Mouse (Mus musculus) stomach, postnatal 0 days (tissue): Measurements from ENCODE around the gene Pbx4. TPM values are rescaled to one million over a fixed set of nuclear protein-coding genes. Genes with fewer than 3 reads are reported as not detected.

Experiments used
- ATAC-seq: fragments of 200-750 bp; cut with Nextera tagmentation; 2 replicates; pipeline ENCODE4 v1.8.0; 2017; ENCODE audit not compliant: low FRiP score, low TSS enrichment
- DNase-seq: peaks from one replicate; pipeline ENCODE4 v3.0.0-alpha.2; 2016; ENCODE audit warnings: low spot score
- H3K27ac ChIP-seq: fragments of 300-500 bp; sonication (generic); replicated peaks from 2 replicates; pipeline ENCODE4 v1.5.1; 2014; ENCODE audit warnings: mild to moderate bottlenecking, control low read depth
- H3K27me3 ChIP-seq: fragments of 300-500 bp; sonication (generic); 2 replicates; pipeline ENCODE4 v1.6.1; 2014; ENCODE audit warnings: low read length; ENCODE audit not compliant: control insufficient read depth, insufficient read depth
- H3K36me3 ChIP-seq: fragments of 300-500 bp; sonication (generic); 2 replicates; pipeline ENCODE4 v1.6.1; 2014; ENCODE audit warnings: low read length, mixed read lengths; ENCODE audit not compliant: control insufficient read depth, insufficient read depth
- H3K4me1 ChIP-seq: fragments of 300-500 bp; sonication (generic); replicated peaks from 2 replicates; pipeline ENCODE4 v1.6.1; 2014; ENCODE audit warnings: antibody characterized with exemption; ENCODE audit not compliant: control insufficient read depth, insufficient read depth
- H3K4me2 ChIP-seq: fragments of 300-500 bp; sonication (generic); replicated peaks from 2 replicates; pipeline ENCODE4 v1.6.1; 2014; ENCODE audit warnings: low read depth, mild to moderate bottlenecking, control low read depth, moderate library complexity
- H3K4me3 ChIP-seq: fragments of 300-500 bp; sonication (generic); 2 replicates; pipeline ENCODE4 v1.5.1; 2014; ENCODE audit warnings: low read depth, low read length, control low read depth
- H3K9ac ChIP-seq: fragments of 300-500 bp; sonication (generic); 2 replicates; pipeline ENCODE4 v1.6.1; 2014; ENCODE audit warnings: mild to moderate bottlenecking, low read length, control low read depth, mixed read lengths
- H3K9me3 ChIP-seq: fragments of 300-500 bp; sonication (generic); 2 replicates; pipeline ENCODE4 v1.6.1; 2016; ENCODE audit warnings: low read length; ENCODE audit not compliant: control insufficient read depth
- CTCF ChIP-seq: IDR thresholded peaks from 2 replicates; pipeline ENCODE4 v1.5.1; 2016; ENCODE audit warnings: antibody characterized with exemption, low read depth, mild to moderate bottlenecking, moderate library complexity
- EP300 ChIP-seq: optimal IDR thresholded peaks from 2 replicates; pipeline ENCODE3; 2016; ENCODE audit warnings: antibody characterized with exemption
- WGBS: fragments of 180-500 bp; shearing (Covaris S2); extraction: QIAGEN DNeasy Blood & Tissue Kit; methylation state at CpG from one replicate; pipeline ENCODE4 v1.1.7; 2014; 5-methylcytosine and 5-hydroxymethylcytosine counted together
- polyA plus RNA-seq: library from polyadenylated mRNA; unstranded; fragments of >200 nt; fragmentation: Nextera tagmentation; extraction: Ambion mirVana; gene quantifications from 2 replicates; pipeline ENCODE4 v1.2.1, GENCODE M21; 2015

The Pbx4 gene
- polyA plus RNA-seq, 1 experiment from 2014 or later = 5.1 TPM

DNA sequence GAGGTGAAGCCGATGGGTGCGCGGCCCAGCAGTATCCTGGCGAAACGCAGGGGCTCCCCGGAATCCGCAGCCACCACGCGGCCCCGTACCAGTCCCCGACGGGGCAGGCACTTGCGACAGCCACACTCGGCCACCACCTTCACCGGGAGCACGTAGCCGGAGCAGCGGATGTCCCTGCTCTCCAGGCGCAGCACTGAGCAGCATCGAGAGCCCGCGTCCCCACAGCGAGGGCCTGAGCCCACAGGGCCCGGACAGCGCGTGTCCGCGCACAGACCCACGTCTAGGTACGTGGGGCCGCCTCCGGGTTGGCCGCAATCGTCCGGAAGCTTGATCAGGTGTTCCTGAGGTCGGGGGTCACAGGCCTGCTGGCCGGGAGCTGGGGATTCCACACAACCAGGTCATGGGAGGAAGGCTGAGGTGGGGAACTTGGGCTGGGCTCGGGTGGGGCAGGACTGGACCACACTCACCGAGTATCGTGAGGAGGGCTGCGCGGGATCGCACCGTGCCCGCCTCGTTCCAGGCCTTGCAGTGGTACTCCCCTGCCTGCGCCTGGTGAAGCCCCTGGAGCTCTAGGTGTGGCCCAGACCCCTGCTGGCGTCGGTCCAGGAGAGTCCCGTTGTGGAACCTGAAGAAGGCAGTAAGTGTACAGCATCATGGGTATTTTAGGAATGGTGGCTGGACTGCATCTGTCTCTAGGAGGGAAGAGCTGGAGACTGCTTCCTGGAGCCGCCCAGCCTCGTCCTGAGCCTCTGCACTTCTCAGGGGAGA is 50.7 kb downstream of the Pbx4 start:
- peaks cover 41% of the 10 kb centered on the region for H3K27me3 ChIP-seq
- H3K4me1 ChIP-seq = no peaks in the 10 kb centered on the region
- H3K36me3 ChIP-seq = no peaks in the 10 kb centered on the region
- H3K9ac ChIP-seq = no peak overlapping the region
- TF ChIP-seq EP300 = no peak
- no peak for ATAC-seq
- H3K4me2 ChIP-seq = no peak overlapping the region
- 17% methylated on average over 47 of the region's 52 CpGs for WGBS
- no peak for DNase-seq
- H3K27ac ChIP-seq = no peak overlapping the region
- peak overlapping the region; percentile 39; the same call in 1 of the 2 replicates for H3K4me3 ChIP-seq
- H3K9me3 ChIP-seq = no peaks in the 10 kb centered on the region

DNA sequence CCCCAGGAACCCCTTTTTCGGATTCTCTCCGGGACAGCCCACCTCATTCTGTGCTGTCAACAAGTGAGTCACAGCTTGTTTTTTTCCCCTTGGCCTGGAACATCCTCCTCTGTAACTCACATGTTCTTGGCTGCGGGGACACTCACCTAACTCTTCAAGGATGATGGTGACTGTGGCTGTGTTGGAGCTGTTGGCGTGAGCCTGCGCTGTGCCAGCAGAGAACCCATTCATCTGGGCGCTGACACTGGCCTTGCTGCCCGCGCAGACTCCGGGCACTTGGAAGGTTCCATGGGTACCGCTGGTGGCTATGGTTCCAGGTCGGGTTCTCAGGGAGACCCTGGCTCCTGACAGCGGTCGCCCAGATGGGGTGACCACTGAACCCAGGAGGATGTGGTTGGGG is 51.9 kb downstream of the Pbx4 start:
- ATAC-seq (no peak), DNase-seq (no peak)
- TF ChIP-seq EP300 = no peak
- TF ChIP-seq CTCF = no peak
- Histone ChIP-seq H3K27ac (no peak overlapping the region), H3K9me3 (no peaks in the 10 kb centered on the region), H3K4me1 (no peaks in the 10 kb centered on the region), H3K27me3 (peaks cover 41% of the 10 kb centered on the region), H3K9ac (no peak overlapping the region), H3K36me3 (no peaks in the 10 kb centered on the region), H3K4me2 (no peak overlapping the region), H3K4me3 (no peak overlapping the region)
- WGBS = 58% methylated on average over 13 of the region's 13 CpGs

- H3K4me1 ChIP-seq = no peaks in the 10 kb centered on the region
- TF ChIP-seq CTCF = no peak
- TF ChIP-seq EP300 = no peak
- H3K27me3 ChIP-seq = peaks cover 34% of the 10 kb centered on the region
- H3K4me2 ChIP-seq = peak within 1 kb of the TSS; percentile 52
- DNase-seq = no peak
- no peaks in the 10 kb centered on the region; the same call in 1 of the 2 replicates for H3K36me3 ChIP-seq
- no peak within 1 kb of the TSS for H3K27ac ChIP-seq
- peak; percentile 19; the same call in 1 of the 2 replicates for ATAC-seq
- no peaks in the 10 kb centered on the region for H3K9me3 ChIP-seq
- 0 out of 2 replicates have a peak within 1 kb of the TSS, but pooled peaks have one; percentile 4 for H3K9ac ChIP-seq
- WGBS = under 1% methylated on average over 59 of the region's 60 CpGs
- H3K4me3 ChIP-seq = peak within 1 kb of the TSS; percentile 30
Measured at GRCm38 (mm10) chr8:69887289-69888243, 55.3 kb downstream of the Pbx4 start, which contains the start of gene Cilp2. Gene Cilp2, minus strand, starts transcription at chr8:69887687.

GRCm38 (mm10) chr8:69888244-69888866 is 56.1 kb downstream of the Pbx4 start:
- 6% methylated on average over 24 of the region's 24 CpGs for WGBS
- Histone ChIP-seq H3K4me2 (peak overlapping the region; percentile 52), H3K4me1 (no peaks in the 10 kb centered on the region), H3K36me3 (no peaks in the 10 kb centered on the region; the same call in 1 of the 2 replicates), H3K9me3 (no peaks in the 10 kb centered on the region), H3K27ac (no peak overlapping the region), H3K4me3 (peak overlapping the region; percentile 30), H3K27me3 (peaks cover 27% of the 10 kb centered on the region), H3K9ac (no peak overlapping the region; the same call in 1 of the 2 replicates)
- ATAC-seq = peak; percentile 25
- no peak for DNase-seq
- TF ChIP-seq EP300 (no peak), CTCF (no peak)

DNA sequence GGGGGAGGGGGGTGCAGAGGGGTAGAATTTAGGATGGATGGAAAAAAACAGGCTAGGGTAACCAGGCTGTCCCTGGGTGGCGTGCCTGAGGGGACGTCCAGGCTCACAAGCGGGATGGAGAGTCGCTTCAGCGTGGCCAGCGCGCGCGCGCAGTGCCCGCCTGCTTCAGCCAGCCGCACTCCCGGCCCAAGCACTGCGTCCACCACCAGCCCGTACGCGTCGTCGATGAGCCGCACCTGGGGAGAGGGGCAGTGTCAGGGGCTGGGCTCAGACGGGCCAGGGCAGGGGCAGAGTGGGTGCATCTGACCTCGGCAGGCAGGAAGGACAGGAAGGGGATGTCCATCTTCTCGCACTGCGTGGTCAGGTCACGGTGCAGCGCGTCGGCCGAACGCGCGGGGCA is 56.6 kb downstream of the Pbx4 start:
- TF ChIP-seq EP300 (no peak), CTCF (no peak)
- 4% methylated on average over 32 of the region's 32 CpGs for WGBS
- DNase-seq (no peak), ATAC-seq (no peak)
- H3K4me3 ChIP-seq = peak overlapping the region; percentile 30
- no peaks in the 10 kb centered on the region for H3K4me1 ChIP-seq
- peaks cover 24% of the 10 kb centered on the region for H3K27me3 ChIP-seq
- no peak overlapping the region; the same call in 1 of the 2 replicates for H3K9ac ChIP-seq
- H3K4me2 ChIP-seq = peak overlapping the region; percentile 52
- no peaks in the 10 kb centered on the region for H3K9me3 ChIP-seq
- H3K27ac ChIP-seq = no peak overlapping the region
- H3K36me3 ChIP-seq = no peaks in the 10 kb centered on the region; the same call in 1 of the 2 replicates
